18 mouse cellular contexts compared by ENCODE assay signal in genomic region chr4:109815592-109815991, GRCm38 (mm10).
A peak's percentile ranks its signal among the peaks of the same experiment; 100 is the strongest.
DNase-seq lines count a peak whose midpoint lies in the region; ATAC-seq and TF ChIP-seq lines count a peak whose summit lies in the region.
"Had no signal": no experiment of that assay in that cellular context is flagged by ENCODE, and none has a peak within 500 bp of the region (broad histone marks: within the 10 kb centered on the region; RNA-seq: fewer than 3 reads in every experiment).

No protein-coding gene starts in this region.

- no peaks in the 10 kb centered on the region for H3K36me3 ChIP-seq in liver, postnatal 0 days (replicated peaks; ENCODE audit: insufficient read depth, low read length)
- H3K36me3 ChIP-seq: hindbrain, embryonic 12.5 days; midbrain, embryonic 13.5 days had no signal

- H3K4me1 ChIP-seq in liver, postnatal 0 days (ENCODE audit: insufficient read depth) = no peaks in the 10 kb centered on the region
- H3K4me1 ChIP-seq: hindbrain, embryonic 12.5 days; midbrain, embryonic 13.5 days had no signal

- no peaks in the 10 kb centered on the region for H3K27me3 ChIP-seq in liver, postnatal 0 days (ENCODE audit: insufficient read depth, low read length)
- H3K27me3 ChIP-seq: hindbrain, embryonic 12.5 days; midbrain, embryonic 13.5 days had no signal

- peak; percentile 50; the same call in 1 of the 2 replicates for ATAC-seq in frontal cortex, adult (ENCODE audit: low TSS enrichment)
- ATAC-seq in liver, postnatal 0 days = no peak
- ATAC-seq: activated CD4-positive, CD25-positive, alpha-beta regulatory T cell, adult 4 months; CD4-positive, CD25-positive, alpha-beta regulatory T cell, adult 4 months; midbrain, embryonic 13.5 days had no signal

- H3K9me3 ChIP-seq in liver, postnatal 0 days (ENCODE audit: low read length) = no peaks in the 10 kb centered on the region
- H3K9me3 ChIP-seq: hindbrain, embryonic 12.5 days; midbrain, embryonic 13.5 days had no signal

- H3K4me2 ChIP-seq in liver, postnatal 0 days (ENCODE audit: low read depth, low read length) = no peak overlapping the region
- H3K4me2 ChIP-seq: hindbrain, embryonic 12.5 days; midbrain, embryonic 13.5 days had no signal

- no peak overlapping the region for H3K27ac ChIP-seq in liver, postnatal 0 days (ENCODE audit: low read depth)
- H3K27ac ChIP-seq: hindbrain, embryonic 12.5 days; midbrain, embryonic 13.5 days had no signal

- no peak for TF ChIP-seq CTCF in liver, postnatal 0 days (IDR thresholded peaks at IDR 0.05; ENCODE audit: low read depth)

- H3K4me3 ChIP-seq in liver, postnatal 0 days (ENCODE audit: low read depth, low read length) = no peak overlapping the region
- H3K4me3 ChIP-seq: hindbrain, embryonic 12.5 days; midbrain, embryonic 13.5 days had no signal

- no peak overlapping the region for H3K9ac ChIP-seq in liver, postnatal 0 days (replicated peaks)
- H3K9ac ChIP-seq: hindbrain, embryonic 12.5 days; midbrain, embryonic 13.5 days had no signal

- WGBS in liver, postnatal 0 days (ENCODE audit: insufficient replicate concordance) = 71% methylated on average over 1 of the region's 1 CpGs

- DNase-seq in frontal cortex, postnatal 10 days (ENCODE audit: low spot score in 2 of 2) = no peak
- peak; percentile 17 for DNase-seq in Muller cell, postnatal 12 days (ENCODE audit: inconsistent ontology term)
- peak; percentile 33 for DNase-seq in cerebellum, adult 8-10 months
- DNase-seq in retina, embryonic 14.5 days (ENCODE audit: low spot score) = peak; percentile 63
- DNase-seq in liver, postnatal 0 days = no peak
- no peak for DNase-seq in gastrocnemius, adult 8-10 months (ENCODE audit: low spot score in 2 of 2)
- DNase-seq: adrenal gland, postnatal 36 days; gastrocnemius, postnatal 36 days; kidney, adult 11 months; kidney, postnatal 10 days; lung, postnatal 4 days; right cerebral cortex, postnatal 14 days; thymus, adult 18-20 months had no signal

- no peak for TF ChIP-seq EP300 in liver, postnatal 0 days (IDR thresholded peaks at IDR 0.05; ENCODE audit: low read depth)

Comparison
In these comparisons a context has a peak if more than half of its experiments do, and no peak if none do; other contexts are left out.
1. DNase-seq: peak in Muller cell, postnatal 12 days (single experiment), cerebellum, adult 8-10 months (single experiment) and retina, embryonic 14.5 days (single experiment); none in frontal cortex, postnatal 10 days (0 of 2), liver, postnatal 0 days (single experiment) and gastrocnemius, adult 8-10 months (0 of 2).